Mouse (Mus musculus): Measurements from ENCODE around the gene Dgkb. TPM values are rescaled to one million over a fixed set of nuclear protein-coding genes. Genes with fewer than 3 reads are reported as not detected.

The Dgkb gene
- polyA plus RNA-seq (2014; fragmentation: Nextera tagmentation; extraction: Ambion mirVana): 5.1 and 5.7 TPM in 2 replicates

DNA sequence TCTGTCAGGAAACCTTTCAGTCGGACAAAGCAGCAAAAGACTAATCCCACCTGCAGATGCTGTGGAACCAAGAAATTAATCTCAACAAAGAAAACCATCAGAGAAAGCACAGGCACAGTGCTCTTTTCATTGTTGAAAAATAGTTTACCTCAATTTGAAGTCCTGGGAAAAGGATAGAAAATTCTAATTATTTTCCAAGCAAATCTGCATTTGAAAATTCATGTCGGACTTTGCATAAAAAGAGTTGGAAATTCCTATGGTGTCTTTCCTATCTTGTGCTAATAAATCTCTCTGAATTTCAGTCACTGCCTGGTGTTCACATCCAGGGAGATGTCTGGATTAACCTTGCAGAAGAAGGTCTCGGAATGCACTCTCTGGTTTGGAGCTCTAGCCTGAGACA lies at the start of gene Dgkb:
Gene Dgkb, plus strand, starts transcription at position 301 of the 400 bp plus-strand sequence.
- DNase-seq (no peak), ATAC-seq (ENCODE audit: low FRiP score, low TSS enrichment) (no peak)
- Histone ChIP-seq H3K27ac (replicated peaks; ENCODE audit: low read depth, low read length) (no peak within 1 kb of the TSS), H3K9ac (replicated peaks; ENCODE audit: low read length) (no peak within 1 kb of the TSS), H3K4me1 (ENCODE audit: control insufficient read depth, insufficient read depth, low read length) (no peaks in the 10 kb centered on the region), H3K4me2 (ENCODE audit: low read length) (no peak within 1 kb of the TSS), H3K4me3 (replicated peaks; ENCODE audit: low read depth, low read length) (no peak within 1 kb of the TSS), H3K9me3 (ENCODE audit: control insufficient read depth, low read length) (no peaks in the 10 kb centered on the region), H3K36me3 (ENCODE audit: control insufficient read depth, insufficient read depth, low read length) (no peaks in the 10 kb centered on the region), H3K27me3 (ENCODE audit: control insufficient read depth, insufficient read depth, low read length) (no peaks in the 10 kb centered on the region)
- 70% methylated on average over 3 of the region's 3 CpGs for WGBS

DNA sequence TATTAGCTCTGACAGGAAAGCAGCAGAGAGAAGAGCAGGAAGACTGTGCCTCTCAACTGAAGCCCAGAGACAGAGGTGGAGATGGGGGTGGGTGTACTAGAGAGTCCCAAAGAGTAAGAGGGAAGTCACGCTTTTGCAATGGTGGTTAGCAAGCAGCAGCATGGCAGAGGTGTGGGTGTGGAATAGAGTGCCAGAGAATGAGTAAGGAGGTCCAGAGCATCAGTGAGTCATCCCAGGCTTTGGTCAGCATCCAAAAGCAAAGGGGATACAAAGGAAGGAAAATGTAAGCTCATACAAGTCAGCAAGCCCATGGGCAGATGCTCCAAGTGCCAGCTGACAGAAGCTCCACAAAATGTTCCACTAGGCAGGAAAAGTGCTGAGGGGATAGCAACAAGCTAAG lies 47.7 kb upstream of the Dgkb start:
- no peaks in the 10 kb centered on the region for H3K36me3 ChIP-seq (ENCODE audit: control insufficient read depth, insufficient read depth, low read length)
- WGBS: 75% methylated on average over 1 of the region's 1 CpGs
- no peak for ATAC-seq (ENCODE audit: low FRiP score, low TSS enrichment)
- H3K27ac ChIP-seq (replicated peaks; ENCODE audit: low read depth, low read length): no peak overlapping the region
- 0 out of 2 replicates have a peak, but pooled peaks cover 4% of the 10 kb centered on the region for H3K4me1 ChIP-seq (ENCODE audit: control insufficient read depth, insufficient read depth, low read length)
- DNase-seq: no peak
- no peaks in the 10 kb centered on the region for H3K9me3 ChIP-seq (ENCODE audit: control insufficient read depth, low read length)
- no peak overlapping the region for H3K4me3 ChIP-seq (replicated peaks; ENCODE audit: low read depth, low read length)
- no peak overlapping the region for H3K4me2 ChIP-seq (ENCODE audit: low read length)
- no peak overlapping the region for H3K9ac ChIP-seq (replicated peaks; ENCODE audit: low read length)
- H3K27me3 ChIP-seq (ENCODE audit: control insufficient read depth, insufficient read depth, low read length): no peaks in the 10 kb centered on the region

DNA sequence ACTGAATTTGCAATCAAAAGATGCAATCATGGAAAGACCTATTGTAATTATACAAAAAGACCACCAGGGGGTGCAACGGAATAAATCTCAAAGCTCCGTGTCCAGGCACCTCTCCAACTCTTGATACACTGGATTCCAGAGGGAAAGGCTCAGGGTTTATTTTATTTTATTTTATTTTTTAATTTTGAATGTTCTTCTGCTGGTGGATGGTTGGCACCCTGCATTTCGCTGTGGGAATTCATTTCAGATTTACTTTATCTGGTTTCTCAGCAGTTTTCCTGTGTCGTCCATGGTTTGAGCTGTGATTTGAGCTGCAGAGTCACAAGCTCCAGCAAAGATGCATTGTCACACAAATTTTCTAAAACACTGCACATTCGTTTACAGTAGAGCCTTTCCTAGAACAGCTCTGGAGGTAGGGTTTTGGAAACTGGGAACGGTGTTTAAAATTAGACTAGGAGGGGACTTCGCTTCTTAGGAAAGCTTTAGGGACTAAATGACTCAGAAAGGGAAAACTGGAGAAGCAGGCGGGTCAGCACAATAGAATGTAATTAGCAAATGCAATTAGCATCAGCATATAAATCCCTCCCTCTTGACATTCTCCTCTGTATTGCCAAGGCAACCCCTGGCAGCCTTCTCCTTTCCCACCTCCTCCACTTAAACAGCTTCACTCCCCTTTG lies 43.7 kb upstream of the Dgkb start:
- WGBS: 9% methylated on average over 8 of the region's 8 CpGs
- Histone ChIP-seq H3K36me3 (ENCODE audit: control insufficient read depth, insufficient read depth, low read length) (no peaks in the 10 kb centered on the region), H3K9ac (replicated peaks; ENCODE audit: low read length) (no peak overlapping the region), H3K27me3 (ENCODE audit: control insufficient read depth, insufficient read depth, low read length) (no peaks in the 10 kb centered on the region), H3K4me2 (ENCODE audit: low read length) (peak overlapping the region; percentile 51), H3K9me3 (ENCODE audit: control insufficient read depth, low read length) (no peaks in the 10 kb centered on the region), H3K27ac (replicated peaks; ENCODE audit: low read depth, low read length) (peak overlapping the region; percentile 57; the same call in 1 of the 2 replicates), H3K4me1 (ENCODE audit: control insufficient read depth, insufficient read depth, low read length) (0 out of 2 replicates have a peak, but pooled peaks cover 4% of the 10 kb centered on the region), H3K4me3 (replicated peaks; ENCODE audit: low read depth, low read length) (peak overlapping the region; percentile 22)
- DNase-seq (peak; percentile 89), ATAC-seq (ENCODE audit: low FRiP score, low TSS enrichment) (peak; percentile 89)

DNA sequence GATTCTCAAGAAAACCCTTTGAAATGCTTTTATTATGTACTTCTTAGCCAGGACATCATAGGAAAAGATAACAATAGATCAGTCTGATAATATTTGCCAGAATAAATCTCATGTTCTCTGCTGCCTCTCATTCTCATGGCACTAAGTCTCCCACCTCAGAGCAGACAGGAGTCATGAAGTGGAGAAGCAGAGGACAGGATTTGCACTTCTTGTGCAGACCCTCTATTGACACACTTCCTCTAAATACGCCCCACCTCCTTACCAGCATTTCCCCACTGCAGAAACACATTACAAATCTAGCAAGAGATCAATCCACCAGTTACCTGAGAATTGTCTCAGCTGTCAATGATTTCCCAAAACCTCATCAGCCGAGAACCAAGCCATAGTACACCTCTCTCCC lies 42.9 kb upstream of the Dgkb start:
- Histone ChIP-seq H3K4me1 (ENCODE audit: control insufficient read depth, insufficient read depth, low read length) (0 out of 2 replicates have a peak, but pooled peaks cover 4% of the 10 kb centered on the region), H3K9ac (replicated peaks; ENCODE audit: low read length) (no peak overlapping the region), H3K27me3 (ENCODE audit: control insufficient read depth, insufficient read depth, low read length) (no peaks in the 10 kb centered on the region), H3K4me2 (ENCODE audit: low read length) (no peak overlapping the region), H3K4me3 (replicated peaks; ENCODE audit: low read depth, low read length) (no peak overlapping the region), H3K27ac (replicated peaks; ENCODE audit: low read depth, low read length) (no peak overlapping the region), H3K9me3 (ENCODE audit: control insufficient read depth, low read length) (no peaks in the 10 kb centered on the region), H3K36me3 (ENCODE audit: control insufficient read depth, insufficient read depth, low read length) (no peaks in the 10 kb centered on the region)
- no peak for DNase-seq
- peak; percentile 25; the same call in 1 of the 2 replicates for ATAC-seq (ENCODE audit: low FRiP score, low TSS enrichment)
- WGBS: 44% methylated on average over 2 of the region's 2 CpGs

DNA sequence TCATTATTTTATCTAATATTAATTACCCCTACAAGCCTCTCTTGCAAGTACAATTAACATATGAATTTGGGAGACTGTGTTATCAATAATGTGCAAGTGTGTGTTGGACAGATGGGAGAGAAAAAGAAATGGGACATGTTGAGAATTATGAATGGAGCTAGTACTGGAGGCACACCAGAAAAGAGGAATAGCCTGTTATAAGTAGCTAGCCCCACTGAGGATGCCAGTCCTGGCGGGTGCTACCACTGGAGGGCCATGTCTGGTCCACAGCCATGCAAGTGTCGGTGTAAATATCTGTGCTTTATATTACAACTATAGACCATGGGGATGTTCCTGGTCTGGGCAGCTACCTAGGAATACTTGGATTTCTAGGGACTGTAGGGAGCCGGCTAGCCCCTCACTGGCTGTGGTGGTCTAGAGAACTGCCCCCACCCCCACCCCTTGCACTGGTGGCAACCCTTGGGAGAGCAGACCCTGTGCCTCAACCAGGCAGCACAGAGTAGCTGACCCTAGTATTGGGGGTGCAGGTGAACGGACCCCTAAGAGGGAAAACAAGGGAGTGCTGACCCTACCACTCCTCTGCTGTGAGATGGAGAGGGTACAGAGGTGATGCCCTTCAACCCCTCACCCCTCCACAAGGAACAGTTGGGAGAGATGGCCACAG lies 21.1 kb upstream of the Dgkb start:
- H3K9me3 ChIP-seq (ENCODE audit: control insufficient read depth, low read length): no peaks in the 10 kb centered on the region
- ATAC-seq (ENCODE audit: low FRiP score, low TSS enrichment) (0 out of 2 replicates have a peak, but pooled peaks have one; percentile 18), DNase-seq (no peak)
- no peak overlapping the region for H3K4me3 ChIP-seq (replicated peaks; ENCODE audit: low read depth, low read length)
- no peaks in the 10 kb centered on the region for H3K36me3 ChIP-seq (ENCODE audit: control insufficient read depth, insufficient read depth, low read length)
- H3K4me1 ChIP-seq (ENCODE audit: control insufficient read depth, insufficient read depth, low read length): no peaks in the 10 kb centered on the region
- no peak overlapping the region for H3K4me2 ChIP-seq (ENCODE audit: low read length)
- H3K9ac ChIP-seq (replicated peaks; ENCODE audit: low read length): no peak overlapping the region
- 83% methylated on average over 4 of the region's 4 CpGs for WGBS
- no peaks in the 10 kb centered on the region for H3K27me3 ChIP-seq (ENCODE audit: control insufficient read depth, insufficient read depth, low read length)
- no peak overlapping the region for H3K27ac ChIP-seq (replicated peaks; ENCODE audit: low read depth, low read length)

DNA sequence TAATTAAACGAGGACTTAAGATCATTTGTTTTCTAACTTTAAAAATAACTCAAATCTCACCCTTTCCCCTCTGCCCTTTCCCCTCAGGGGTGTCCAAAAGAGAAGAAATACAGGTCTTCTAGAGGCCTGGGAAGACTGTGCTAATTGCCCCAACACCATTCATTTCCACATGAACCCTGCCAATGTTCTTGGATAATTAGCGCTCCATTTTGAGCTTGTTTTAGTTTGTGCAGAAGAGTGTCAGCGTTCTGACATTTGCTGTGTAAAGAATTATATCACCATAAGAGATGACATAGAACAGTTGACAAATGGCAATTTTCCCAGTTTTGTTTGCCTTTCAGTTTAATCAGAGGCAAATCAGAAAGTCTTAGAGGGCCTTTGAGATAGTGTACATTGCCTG lies 3.4 kb upstream of the Dgkb start:
- Histone ChIP-seq H3K4me3 (replicated peaks; ENCODE audit: low read depth, low read length) (no peak overlapping the region), H3K27ac (replicated peaks; ENCODE audit: low read depth, low read length) (no peak overlapping the region), H3K4me2 (ENCODE audit: low read length) (no peak overlapping the region), H3K36me3 (ENCODE audit: control insufficient read depth, insufficient read depth, low read length) (no peaks in the 10 kb centered on the region), H3K9ac (replicated peaks; ENCODE audit: low read length) (no peak overlapping the region), H3K9me3 (ENCODE audit: control insufficient read depth, low read length) (no peaks in the 10 kb centered on the region), H3K27me3 (ENCODE audit: control insufficient read depth, insufficient read depth, low read length) (no peaks in the 10 kb centered on the region), H3K4me1 (ENCODE audit: control insufficient read depth, insufficient read depth, low read length) (no peaks in the 10 kb centered on the region)
- DNase-seq (no peak), ATAC-seq (ENCODE audit: low FRiP score, low TSS enrichment) (no peak)
- 84% methylated on average over 3 of the region's 3 CpGs for WGBS

DNA sequence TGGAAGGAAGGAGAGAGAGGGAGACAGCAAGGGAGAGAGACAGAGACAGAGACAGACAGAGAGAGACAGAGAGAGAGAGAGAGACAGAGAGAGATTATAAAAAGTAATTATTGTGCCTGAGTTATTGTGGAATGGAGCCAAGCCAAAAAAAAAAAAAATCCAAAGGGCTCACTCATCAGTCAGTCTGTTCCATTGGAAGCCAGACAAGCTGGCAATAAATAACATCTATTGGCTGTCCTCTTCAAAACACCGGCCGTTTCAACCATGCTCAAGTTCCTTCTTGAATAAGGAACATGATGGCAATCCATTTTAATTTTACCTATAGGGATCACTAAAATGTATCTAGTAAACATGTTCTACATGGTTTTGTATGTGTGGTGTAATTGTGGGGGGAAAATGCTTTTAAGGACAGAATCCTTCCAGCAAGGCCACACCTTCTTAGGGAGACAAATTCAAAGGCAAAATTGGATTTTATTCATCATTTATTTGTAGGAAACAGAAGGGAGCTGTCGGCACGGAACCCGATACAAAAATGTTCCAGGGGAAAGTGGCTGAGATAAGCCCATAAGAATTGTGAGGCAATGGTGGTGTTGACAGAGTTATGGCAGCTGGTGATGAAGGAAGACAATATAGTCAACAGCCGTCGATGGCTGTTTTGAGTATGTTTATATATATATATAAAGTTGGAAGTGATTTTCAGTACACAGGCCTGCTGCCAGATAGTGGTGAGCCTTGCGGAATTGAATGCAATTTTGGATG lies 3.7 kb downstream of the Dgkb start:
- 95% methylated on average over 8 of the region's 8 CpGs for WGBS
- no peaks in the 10 kb centered on the region for H3K9me3 ChIP-seq (ENCODE audit: control insufficient read depth, low read length)
- DNase-seq (no peak), ATAC-seq (ENCODE audit: low FRiP score, low TSS enrichment) (no peak)
- H3K36me3 ChIP-seq (ENCODE audit: control insufficient read depth, insufficient read depth, low read length): no peaks in the 10 kb centered on the region
- no peak overlapping the region for H3K9ac ChIP-seq (replicated peaks; ENCODE audit: low read length)
- no peak overlapping the region for H3K4me2 ChIP-seq (ENCODE audit: low read length)
- no peak overlapping the region for H3K27ac ChIP-seq (replicated peaks; ENCODE audit: low read depth, low read length)
- H3K27me3 ChIP-seq (ENCODE audit: control insufficient read depth, insufficient read depth, low read length): no peaks in the 10 kb centered on the region
- H3K4me1 ChIP-seq (ENCODE audit: control insufficient read depth, insufficient read depth, low read length): no peaks in the 10 kb centered on the region
- no peak overlapping the region for H3K4me3 ChIP-seq (replicated peaks; ENCODE audit: low read depth, low read length)

DNA sequence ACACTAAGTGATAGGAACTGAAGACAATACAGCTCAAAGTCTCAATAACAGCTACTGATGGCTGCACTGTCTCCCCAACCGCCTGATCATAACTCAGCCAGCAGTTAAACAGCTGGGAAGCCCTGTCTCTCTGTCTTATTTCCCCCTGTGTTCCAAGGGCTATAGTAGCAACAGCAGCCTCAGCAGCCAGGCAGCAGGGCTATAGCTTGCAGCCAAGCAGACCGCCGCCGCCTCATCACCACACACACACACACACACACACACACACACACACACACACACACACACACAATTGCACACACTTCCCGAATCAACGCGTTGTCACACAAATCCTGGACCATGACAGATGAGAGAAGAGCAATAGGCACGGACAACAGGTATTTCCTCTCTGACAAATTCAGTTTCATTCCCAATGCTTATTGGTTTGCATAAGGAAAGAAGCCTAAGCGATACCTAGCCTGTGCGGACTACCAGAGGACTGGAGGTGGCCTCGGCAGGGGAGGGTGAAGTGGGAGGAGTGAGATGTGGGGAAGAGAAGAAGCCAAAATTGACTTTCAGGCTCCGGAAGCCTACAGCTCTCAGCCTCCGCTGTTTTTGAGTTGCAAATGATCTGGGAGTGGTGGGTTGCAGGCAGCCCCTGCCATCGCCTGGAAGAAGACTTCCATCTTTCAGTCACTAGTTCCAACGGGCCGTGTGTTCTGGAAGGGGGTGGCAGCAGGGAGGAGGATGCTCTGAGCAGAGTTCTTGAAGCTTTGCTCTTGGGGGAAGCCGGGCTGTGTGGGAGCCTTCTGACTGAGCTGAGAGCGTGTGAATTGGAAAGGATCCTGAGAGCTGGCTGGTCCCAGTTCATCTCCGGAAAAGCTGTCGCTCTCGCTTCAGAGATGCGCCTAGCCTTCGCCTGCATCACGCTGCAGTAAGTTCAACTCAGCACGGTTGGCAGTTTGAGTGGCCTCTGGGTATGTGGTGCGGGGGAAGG lies 62.8 kb downstream of the Dgkb start:
- Histone ChIP-seq H3K4me2 (ENCODE audit: low read length) (peak overlapping the region; percentile 83), H3K36me3 (ENCODE audit: control insufficient read depth, insufficient read depth, low read length) (no peaks in the 10 kb centered on the region), H3K9ac (replicated peaks; ENCODE audit: low read length) (peak overlapping the region; percentile 57), H3K27me3 (ENCODE audit: control insufficient read depth, insufficient read depth, low read length) (no peaks in the 10 kb centered on the region), H3K9me3 (ENCODE audit: control insufficient read depth, low read length) (no peaks in the 10 kb centered on the region), H3K27ac (replicated peaks; ENCODE audit: low read depth, low read length) (peak overlapping the region; percentile 41; the same call in 1 of the 2 replicates), H3K4me3 (replicated peaks; ENCODE audit: low read depth, low read length) (peak overlapping the region; percentile 48), H3K4me1 (ENCODE audit: control insufficient read depth, insufficient read depth, low read length) (peaks cover 9% of the 10 kb centered on the region; the same call in 1 of the 2 replicates)
- DNase-seq: peak; percentile 72
- peak; percentile 75 for ATAC-seq (ENCODE audit: low FRiP score, low TSS enrichment)
- WGBS: 1% methylated on average over 26 of the region's 26 CpGs
